Mouse (Mus musculus) ES-Bruce4 (cell line): ENCODE results near the gene Zfp408.

Experiments
- CTCF ChIP-seq: IDR thresholded peaks from one replicate; pipeline ENCODE4 v1.8.1; 2011; ENCODE audit warnings: low read depth, low read length
- POLR2A ChIP-seq: IDR thresholded peaks from one replicate; pipeline ENCODE4 v1.8.1; 2011; ENCODE audit warnings: low read length; ENCODE audit not compliant: insufficient read depth

GRCm38 (mm10) chr2:91695436-91696224 lies 46.0 kb upstream of the Zfp408 start:
- TF ChIP-seq CTCF (no peak), POLR2A (no peak)
